Mouse (Mus musculus) olfactory bulb, adult 2 months (tissue): ENCODE results near the gene Cntn4.

ENCODE experiments used
- CTCF ChIP-seq: fragments of 200-500 bp; IDR thresholded peaks from 2 replicates; pipeline ENCODE4 v1.5.1; 2012; ENCODE audit warnings: low read depth, mild to moderate bottlenecking, low read length, moderate library complexity; ENCODE audit not compliant: insufficient read depth
- POLR2A ChIP-seq: fragments of 200-500 bp; IDR thresholded peaks from 2 replicates; pipeline ENCODE4 v1.6.1; 2012; ENCODE audit warnings: mild to moderate bottlenecking, low read depth, low read length, moderate library complexity; ENCODE audit not compliant: insufficient read depth

GRCm38 (mm10) chr6:106726078-106726477, 1048.6 kb downstream of the Cntn4 start:
- TF ChIP-seq POLR2A = no peak
- no peak for TF ChIP-seq CTCF
